Mouse (Mus musculus) layer of hippocampus, adult 18-20 months (tissue): ENCODE measurements around the gene Mtap. TPM values are rescaled to one million over a fixed set of nuclear protein-coding genes. Genes with fewer than 3 reads are reported as not detected.

Experiments used
- DNase-seq, 2 experiments: peaks; one replicate each; pipeline ENCODE4 v3.0.0; 2022; ENCODE audit warnings: low spot score in 2 of 2
- total RNA-seq, 2 experiments: library from RNA; stranded (reverse); gene quantifications; 2 replicates each; pipeline ENCODE4 v1.2.3; 2021

The Mtap gene
- total RNA-seq, 2 experiments from 2014 or later: 11.6 to 12.8 TPM

DNA sequence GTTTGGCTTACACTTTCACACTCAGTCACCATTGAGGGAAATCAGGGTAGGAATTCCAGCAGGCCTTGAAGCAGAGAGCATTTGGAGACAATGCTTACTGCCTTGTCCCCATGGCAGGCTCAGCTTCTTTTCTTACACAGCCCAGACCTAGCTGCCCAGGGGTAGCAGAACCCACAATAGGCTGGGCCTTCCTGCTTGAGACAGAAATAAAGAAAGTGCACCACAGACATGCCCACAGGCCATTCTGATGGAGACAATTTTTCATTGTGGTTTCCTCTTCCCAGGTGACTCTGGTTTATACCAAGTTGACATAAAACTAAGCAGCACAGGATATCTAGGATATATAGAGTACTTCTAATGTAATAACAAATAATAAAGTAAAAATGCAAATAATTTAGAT is 72.4 kb downstream of the Mtap start:
- DNase-seq: no peak

DNA sequence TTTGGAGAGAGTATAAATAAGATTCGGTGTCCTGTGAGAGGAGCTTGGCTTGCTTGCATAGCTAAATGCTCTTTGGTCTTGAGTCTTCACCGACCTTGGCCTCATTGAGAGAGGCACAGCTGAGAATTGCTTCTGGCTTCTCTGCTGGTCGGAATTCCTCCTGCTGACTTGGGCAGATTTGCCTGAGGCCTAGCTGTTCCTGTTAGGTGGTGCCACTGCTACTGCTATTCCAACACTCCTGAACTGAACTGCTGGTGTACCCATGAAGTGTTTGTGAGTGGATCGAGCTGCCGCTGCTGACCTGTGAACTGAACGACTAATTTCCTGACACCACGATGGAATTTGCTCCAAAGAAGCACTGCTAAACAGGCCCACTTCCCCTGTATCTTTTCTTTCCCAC is 73.4 kb downstream of the Mtap start:
- no peak for DNase-seq

DNA sequence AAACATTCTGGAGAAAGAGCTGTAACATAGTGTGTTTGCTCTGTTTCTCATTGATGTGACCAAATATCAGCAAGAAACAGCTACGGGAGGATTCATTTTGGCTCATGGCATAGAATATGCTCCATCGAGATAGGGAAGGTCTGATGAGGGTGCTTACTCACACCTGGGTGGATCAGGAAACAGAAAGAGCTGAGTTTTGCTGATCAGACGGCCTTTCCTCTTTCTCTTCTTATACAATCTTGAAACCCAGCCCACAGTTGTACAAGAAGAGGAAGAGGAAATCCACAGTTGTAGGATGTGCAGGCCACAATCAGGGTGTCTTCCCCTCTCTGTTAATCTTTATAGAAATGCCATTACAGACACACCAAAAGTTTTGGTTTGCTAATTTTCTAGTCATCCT is 75.3 kb downstream of the Mtap start:
- no peak for DNase-seq

Other genes with a start within 250 kb of the Mtap start
- under 1 TPM; 0.38 to 0.64 TPM for gene Cdkn2a, start 157.5 kb downstream of the Mtap start, total RNA-seq
- 1 to 10 TPM; 1.2 TPM for gene Cdkn2b, start 173.9 kb downstream of the Mtap start, total RNA-seq